Mouse (Mus musculus) lung, postnatal 25 days (tissue): ENCODE measurements around the gene 6030468B19Rik.
"Not testable (repeated sequence)": the region's sequence is repeated elsewhere in the genome, so short reads cannot be mapped to it uniquely, and the experiment has no call there.

Experiments
- DNase-seq: peaks from one replicate; pipeline ENCODE4 v3.0.0; 2022; ENCODE audit warnings: low spot score

Gene 6030468B19Rik

DNA sequence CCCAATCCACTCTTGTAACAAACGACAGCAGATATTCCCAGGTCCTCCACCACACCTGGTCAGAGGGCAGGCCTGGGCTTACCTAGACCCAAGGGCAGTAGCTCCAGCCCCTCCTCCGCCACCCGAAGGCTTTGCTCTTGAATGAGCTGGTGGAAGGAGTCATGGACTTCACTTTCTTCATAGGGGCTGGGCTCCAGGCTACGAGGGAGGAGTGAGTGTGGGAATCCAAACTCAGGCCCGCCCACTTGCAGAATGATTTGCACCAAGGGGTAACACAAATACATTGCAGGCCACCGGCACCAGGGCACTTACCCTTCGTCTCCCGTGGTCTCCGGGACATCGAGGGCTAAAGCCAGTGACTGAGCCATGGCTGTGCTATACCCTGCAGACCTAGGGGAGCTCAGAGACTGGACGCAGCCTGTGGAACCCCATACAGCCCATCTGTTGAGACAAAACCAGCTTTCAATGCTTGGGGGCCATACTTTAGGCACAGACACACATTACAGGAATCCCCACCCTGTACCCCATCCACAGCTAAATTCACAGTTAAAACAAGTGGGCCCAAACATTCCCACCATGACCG lies 18.5 kb upstream of the 6030468B19Rik start:
- no peak for DNase-seq

DNA sequence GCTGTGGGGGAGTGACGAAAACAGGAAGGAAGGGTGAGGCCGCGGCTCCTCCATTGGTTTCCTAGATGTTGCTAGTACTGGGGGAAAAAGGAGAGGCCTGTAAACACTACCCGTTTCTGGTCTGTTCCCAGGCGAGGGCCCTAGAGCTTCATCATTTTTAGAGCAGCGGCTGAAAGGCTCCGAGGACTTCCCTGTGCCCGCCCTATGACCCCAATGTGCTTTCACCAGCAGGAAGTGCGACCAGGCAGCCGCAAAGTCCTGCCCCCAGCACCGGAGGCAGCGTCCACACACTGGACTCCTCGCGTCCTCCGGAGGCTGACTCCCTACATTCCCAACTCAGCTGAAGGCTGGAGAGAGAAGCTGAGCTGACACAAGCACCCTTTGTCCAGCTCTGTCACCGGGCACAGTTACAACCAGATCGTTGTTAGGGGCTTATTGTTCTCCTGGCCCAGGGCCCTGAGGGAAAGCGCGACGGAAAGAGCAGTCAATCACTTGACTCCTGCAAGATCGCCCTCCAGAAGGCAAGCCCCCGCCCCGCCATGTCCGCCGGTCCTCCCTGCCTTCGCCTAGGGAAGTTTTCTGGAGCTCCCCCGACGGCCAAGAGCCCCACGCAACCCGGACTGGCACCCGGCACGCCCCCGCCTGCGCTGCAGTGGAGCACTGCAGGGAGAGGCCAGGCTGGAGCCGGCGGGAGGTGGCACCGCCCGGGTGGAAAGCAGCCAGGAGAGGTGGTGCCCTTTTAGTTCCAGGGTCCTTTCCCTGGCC lies 17.8 kb upstream of the 6030468B19Rik start:
- peak; percentile 90 for DNase-seq

DNA sequence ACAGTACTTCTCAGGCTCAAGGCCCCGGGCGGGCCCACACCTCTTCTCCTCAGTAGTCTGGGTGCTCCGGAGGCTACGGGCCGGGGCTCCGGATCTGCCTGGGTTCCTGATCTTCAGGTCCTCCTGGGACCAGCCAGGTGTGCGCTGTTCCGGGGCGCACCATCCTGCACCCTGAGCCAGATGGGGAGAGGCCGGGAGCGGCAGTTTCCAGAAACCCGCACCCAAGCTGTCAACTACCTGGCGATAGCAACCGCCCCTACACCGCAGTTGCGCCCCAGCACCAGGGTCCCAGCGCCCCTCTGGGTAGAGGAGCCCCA lies 17.3 kb upstream of the 6030468B19Rik start:
- DNase-seq, result no peak

DNA sequence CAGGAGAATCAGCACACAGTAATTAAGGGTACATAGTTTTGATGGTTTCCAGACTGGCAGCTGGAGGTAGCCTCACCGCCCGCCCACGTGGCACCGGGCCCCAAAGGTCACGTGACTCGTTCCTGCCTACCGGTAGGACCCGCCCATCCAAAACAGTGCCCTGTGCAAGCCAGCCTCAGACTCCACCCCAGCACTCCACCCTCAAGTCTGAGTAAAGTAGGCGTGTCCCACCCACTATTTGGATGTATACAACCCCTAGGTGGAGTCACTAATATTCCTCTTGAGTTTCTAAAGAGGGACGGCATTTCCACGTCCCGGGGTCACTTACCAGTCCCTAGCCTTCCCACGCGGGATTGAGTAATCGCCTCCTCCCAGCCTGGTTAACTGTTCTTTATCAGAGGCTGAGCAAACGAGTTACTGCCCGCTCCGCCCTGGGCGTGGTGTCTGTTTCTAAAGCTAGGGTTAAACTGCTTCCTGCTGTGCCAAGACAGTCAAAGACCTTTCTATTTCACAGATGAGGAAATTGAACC lies 16.8 kb upstream of the 6030468B19Rik start:
- peak; percentile 97 for DNase-seq

DNA sequence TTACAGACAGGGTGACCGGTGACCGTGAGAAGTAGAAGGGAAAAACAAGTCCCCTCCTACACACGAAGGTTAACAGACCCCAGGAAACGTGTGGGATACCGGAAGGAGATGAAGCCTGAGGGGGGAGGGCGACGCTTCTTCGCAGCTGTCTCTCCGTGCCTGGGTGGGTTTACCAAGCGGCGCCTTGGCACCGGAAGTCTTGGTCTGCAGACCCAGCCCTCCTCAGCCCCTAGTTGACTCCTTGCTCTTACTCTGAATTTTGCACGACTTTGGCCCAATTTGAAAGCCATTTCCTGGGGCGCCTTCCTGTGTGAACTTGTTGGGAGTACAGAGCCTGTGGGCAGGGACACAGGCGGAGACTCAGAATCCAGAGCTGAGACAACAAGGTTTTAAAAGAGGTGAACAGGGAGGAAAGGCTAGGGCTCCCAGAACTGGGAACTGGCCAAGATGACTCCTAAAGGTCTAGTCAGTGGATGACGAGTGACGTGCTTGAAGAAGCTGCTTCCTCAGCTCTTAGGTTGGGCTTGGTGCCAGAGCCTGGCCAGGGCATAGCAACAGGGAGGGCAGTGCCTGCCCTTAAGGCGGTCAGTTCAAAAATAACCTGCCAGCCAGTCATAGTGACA lies 16.1 kb upstream of the 6030468B19Rik start:
- DNase-seq, result peak; percentile 83

DNA sequence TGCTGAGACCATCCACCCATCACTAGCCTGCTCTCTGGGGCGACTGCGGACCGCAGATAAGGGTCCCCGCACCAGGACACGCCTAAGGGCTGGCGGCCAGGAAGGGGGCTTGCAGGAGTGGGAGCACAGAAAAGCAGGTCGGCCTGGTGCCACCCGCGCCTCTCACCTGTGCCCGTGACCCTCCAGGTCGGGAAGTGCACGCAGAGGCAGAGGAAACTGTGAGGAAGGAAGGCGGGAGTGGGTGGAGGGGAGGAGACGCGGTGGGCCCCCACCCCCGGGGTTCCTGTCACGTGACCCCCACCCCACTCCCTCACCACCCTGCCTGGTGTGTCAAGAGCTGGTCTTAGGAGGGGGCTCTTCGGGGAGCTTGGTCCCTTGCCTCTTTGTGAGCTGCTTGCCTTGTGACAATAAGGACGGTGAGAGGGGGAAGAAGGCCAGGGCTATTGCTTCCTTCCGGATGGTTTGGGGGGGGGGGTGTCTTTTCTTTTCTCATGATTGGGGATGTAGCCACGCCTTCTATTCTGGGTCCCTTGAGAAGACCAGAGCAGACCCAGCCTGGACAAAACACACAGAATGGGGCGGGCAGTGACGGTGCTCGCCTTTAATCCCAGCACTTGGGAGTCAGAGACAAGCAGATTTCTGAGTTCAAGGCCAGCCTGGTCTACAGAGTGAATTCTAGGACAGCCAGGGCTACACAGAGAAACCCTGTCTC lies 15.3 kb upstream of the 6030468B19Rik start, which contains the start of the genes Tmc8 and Tmc6:
Gene Tmc8 (plus strand): TSS at position 84 of the 712 bp plus-strand sequence.
Gene Tmc6 (minus strand): TSS at position 206 of the 712 bp plus-strand sequence.
- DNase-seq, result peak; percentile 59

DNA sequence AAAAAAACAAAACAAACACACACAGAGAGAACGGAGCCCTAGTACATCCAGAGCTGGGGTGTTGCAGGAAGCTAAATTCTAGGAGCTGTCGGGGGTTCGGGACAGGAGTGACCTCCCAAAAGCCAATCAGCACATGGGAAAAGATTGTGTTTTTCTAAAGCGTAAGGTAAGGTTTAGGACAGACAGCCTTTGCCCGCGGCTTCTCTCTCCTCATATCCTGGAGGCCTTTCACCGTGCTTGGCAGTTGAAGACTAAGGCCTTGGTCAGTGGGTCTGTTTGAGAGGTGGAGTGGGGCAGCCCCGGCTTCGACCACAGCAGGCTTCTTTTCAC lies 14.8 kb upstream of the 6030468B19Rik start:
- no peak for DNase-seq

DNA sequence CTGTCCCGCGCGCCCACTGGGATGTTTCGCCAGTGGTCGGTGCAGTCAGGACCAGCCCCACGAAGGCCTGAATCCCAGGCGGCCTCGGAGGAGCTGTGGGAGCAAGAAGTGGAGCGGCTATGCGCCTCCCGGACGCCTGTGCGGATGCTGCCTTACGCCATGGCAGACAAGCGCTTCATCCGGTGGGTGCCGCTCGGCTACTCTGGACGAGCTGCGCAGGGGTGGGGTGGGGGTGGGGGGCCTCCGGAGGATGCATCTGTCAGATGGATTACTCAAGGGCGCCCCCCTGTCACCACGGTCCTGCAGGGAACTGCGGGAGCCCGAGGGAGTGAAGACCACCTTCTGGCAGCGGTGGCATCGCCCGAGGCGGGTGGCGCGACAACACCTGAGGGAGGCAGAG lies 14.4 kb upstream of the 6030468B19Rik start:
- peak; percentile 73 for DNase-seq

DNA sequence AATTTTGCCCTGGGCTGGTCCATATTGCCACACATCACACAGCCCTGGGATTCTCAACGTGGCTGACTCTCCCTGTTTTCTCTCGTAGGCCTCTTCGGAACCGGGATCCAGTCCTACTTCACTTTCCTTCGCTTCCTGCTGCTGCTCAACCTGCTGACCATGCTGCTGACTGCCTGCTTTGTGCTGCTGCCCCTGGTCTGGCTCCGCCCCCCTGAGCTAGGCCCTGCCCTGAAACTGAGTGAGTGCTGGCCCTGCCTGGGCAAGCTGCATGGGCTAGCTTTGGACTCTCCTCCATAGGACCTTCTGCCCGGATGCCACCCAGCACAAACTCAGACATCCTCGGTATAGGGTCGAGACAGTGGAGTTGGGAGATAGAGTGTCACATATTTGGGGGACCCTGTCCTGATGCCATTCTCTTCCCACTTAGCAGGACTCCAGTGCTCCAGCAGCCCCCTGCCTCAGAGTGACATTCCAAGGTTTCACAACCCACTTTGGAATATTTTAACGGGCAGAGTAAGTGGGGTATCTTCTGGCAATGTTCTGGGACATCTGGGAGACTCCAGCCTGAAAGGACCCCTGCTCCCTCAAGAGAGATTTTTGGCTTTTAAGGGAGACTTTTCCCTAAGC lies 13.7 kb upstream of the 6030468B19Rik start:
- DNase-seq, result no peak

DNA sequence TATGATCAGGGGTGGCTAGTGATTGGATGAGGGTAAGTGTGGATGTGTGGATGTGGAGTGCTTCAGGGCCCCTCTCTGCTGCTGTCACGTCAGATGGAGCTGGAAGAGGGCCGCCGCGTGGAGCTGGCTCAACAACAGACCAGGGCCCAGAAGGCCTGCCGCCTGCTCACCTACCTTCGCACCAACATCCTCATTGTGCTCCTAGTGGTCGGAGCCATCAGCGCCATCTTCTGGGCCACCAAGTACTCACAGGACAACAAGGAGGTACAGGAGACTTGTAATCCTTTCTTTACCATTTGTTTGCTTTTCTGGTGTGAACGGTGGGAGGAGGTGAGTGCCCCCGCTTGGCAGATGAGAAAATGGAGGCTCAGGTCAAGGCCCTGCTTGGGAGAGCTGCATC lies 11.2 kb upstream of the 6030468B19Rik start:
- DNase-seq, result peak; percentile 74

DNA sequence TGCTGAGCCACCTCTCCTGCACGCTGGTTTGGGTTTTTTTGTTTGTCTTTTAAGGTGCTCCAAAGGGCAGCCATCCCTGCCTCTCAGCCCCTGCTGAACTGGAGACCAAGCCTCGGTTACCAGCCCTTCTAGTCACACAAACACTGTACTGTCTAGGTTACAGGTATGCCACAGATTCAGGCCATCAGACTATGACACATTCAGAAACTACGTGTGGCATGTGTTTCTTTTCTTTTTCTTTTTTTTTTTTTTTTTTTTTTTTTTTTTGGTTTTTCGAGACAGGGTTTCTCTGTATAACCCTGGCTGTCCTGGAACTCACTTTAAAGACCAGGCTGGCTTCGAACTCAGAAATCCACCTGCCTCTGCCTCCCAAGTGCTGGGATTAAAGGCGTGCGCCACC lies 9.0 kb upstream of the 6030468B19Rik start:
- DNase-seq, result not testable (repeated sequence)

DNA sequence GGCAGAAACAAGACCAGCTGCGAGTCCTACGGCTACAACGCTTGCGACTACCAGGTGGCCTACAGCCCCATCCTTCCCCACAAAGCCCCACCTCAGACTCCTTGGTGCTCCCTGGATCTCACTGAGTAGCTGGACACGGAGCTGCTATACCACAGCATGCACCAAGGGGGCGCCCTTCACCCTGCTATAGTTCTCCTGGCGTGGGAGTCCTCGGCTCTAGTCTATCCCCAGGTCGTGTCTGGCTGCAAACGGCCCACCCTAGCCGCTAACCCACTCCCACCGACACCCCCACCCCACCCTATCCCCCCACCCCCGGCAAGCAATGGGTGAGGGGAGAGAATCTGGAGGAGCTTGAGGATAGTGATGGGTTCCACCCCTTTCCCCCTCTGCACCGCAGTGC lies 7.2 kb upstream of the 6030468B19Rik start:
- DNase-seq, result peak; percentile 78

DNA sequence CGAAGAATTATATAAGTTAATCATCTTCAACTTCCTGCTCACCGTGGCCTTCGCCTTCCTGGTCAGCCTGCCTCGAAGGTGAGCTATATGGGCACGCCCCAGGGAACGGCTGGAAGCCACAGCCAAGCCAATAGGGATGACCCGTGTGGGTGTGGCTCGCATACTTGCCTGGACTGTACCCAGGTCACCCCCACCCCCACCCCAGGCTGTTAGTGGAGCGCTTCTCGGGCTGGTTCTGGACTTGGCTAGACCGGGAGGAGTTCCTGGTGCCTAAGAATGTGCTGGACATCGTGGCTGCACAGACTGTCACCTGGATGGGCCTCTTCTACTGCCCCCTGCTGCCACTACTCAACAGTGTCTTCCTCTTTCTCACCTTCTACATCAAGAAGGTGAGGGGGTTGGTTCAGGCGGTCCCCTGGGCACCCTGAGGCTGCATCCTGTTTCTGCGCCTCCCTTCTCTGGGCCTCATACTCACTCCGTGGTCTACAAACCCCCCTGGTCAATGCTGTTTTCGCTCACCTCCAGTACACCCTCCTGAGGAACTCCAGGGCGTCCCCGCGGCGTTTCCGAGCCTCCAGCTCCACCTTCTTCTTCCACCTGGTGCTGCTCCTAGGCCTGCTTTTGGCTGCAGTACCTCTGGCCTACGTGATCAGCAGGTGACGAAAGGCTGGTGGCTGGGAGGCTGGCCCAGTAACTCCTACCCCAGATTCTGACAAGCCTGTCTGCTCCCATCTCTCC lies 6.6 kb upstream of the 6030468B19Rik start:
- no peak for DNase-seq

DNA sequence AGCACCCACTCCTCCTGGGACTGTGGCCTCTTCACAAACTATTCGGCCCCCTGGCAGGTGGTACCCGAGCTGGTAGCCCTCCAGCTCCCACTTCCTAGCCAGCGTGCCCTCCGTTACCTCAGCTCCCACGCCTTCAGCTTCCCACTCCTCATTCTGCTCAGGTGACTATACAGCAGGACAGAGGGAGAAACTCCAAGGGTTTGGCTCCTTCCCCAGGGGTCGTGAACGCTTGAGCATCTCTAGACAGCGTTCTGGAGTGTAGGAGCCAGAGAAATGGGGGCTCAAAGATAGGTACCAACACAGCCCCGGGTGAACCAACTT lies 6.1 kb upstream of the 6030468B19Rik start:
- DNase-seq, result no peak

DNA sequence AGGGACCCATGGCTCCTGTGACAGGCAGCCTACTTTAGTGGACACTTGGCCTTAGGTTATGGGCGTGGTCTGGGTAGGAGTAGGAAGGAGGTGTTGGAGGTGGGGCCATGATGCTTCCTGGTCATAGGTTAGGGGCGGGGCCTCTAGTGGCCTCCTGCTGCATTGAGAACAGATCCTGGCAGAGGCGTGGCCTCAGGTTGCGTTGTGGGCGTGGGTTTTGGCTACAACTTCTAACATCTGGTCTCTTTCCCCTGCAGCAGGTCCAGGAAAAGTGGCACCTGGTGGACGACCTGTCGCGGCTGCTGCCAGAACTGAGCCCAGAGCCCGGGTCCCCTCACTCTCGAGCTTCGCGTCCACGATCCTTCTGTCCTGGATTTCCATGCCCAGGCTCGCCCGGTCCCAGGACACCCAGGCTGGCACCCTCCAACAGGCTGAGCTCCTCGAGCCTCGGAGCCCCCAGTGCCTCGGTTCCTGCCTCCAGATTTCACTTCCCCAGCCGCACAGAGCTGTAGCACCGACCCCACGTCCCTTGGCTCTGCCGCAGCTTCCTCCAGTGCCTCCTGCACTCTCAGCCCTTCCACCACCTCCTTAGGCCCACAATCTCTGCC lies 5.1 kb upstream of the 6030468B19Rik start:
- peak; percentile 91 for DNase-seq

DNA sequence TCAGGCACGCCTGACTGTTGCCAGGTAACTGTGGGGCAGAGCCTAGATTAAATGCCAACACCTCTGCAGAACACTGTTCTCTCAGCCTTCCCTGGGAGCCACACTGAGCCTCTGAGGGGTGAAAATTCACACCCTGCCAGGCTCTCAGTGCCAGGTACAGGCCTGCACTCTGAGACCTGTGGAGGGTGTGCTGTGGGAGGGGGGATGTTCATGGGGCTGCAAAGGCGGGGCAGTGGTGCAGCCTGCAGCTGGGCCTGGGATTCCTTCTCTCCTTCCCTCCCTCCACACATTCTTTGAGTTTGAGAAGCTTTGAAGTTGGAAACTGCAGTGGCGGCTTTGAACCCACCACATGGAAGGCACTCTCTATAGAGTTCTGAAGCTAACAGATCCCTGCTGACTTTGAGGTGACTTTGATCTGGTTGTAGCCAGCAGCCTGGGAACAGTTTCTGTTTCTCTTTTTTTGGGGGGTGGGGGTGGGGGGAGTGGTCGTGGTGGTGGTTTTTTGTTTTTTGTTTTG lies 3.4 kb upstream of the 6030468B19Rik start:
- DNase-seq, result no peak

DNA sequence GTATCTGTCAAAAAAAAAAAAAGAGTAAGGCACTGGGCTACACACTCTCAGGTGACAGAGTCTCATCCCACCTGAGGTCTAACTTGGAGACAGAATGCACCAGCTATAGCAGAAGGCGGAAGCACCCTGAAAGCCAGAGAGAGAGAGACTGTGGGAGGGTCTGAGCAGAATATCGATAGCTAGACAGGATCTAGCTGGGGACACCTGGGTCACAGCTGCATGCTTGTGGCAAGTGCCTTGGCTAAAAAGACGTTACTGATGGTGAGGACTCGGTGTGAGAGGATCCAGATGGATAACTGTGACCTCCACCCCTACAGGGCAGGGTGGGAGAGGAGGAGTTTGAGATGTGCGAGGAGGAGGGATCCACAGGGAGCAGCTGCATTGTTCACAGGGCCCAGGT lies 506 bp upstream of the 6030468B19Rik start:
- DNase-seq, result no peak

DNA sequence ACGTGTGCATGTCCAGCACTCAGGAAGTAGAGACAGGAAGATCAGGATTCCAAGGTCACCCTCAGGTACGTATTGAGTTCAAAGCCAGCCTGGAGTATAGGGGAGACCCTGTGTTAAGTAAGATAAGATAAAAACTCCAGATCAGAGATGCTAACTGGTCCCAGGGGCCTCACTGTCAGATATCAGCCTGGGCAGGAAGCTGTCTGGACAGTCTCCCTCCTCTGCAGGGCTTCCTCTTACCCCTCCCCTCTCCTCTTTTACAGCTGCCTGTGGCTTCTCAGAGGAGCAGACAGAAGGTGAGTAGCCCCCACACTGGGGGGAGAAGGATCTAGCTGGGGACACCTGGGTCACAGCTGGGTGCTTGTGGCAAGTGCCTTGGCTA lies 691 bp downstream of the 6030468B19Rik start:
- no peak for DNase-seq

DNA sequence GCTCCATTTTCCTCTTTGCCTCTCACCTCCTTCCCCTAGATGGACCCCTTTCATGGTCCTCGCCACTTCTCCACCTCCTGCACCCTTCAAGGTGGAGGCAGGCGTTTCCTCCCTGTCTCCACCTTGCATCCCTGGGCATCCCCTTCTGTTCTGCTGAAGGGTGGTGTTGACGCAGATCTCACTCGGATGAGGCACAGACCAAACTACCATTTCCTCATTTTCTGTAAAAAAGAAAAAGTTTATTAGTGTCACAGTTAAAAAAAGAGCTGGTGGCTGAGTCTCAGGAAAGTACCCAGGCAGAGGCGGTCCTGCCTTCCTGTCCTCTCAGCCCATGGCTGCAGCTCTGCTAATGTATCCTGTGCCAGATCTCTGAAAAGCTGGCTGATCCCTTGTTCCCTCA lies 1.7 kb downstream of the 6030468B19Rik start:
- no peak for DNase-seq

DNA sequence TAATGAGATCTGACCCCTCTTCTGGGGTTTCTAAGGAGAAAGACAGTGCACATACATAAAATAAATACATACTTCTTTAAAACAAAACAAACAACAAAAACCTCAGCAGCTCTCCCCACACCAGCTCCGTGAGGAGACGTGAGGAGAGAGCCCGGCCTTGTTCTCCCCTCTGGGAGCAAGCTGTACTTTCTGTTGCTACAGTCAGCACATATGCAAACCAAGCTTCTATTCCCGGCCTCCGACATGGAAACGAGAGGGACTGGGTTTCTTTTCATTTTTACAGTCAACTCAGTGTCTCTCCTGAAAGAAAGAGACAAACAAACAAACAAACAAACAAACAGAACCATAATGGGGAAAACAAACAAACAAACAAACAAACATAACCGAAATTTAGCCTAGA lies 2.6 kb downstream of the 6030468B19Rik start:
- DNase-seq, result no peak

DNA sequence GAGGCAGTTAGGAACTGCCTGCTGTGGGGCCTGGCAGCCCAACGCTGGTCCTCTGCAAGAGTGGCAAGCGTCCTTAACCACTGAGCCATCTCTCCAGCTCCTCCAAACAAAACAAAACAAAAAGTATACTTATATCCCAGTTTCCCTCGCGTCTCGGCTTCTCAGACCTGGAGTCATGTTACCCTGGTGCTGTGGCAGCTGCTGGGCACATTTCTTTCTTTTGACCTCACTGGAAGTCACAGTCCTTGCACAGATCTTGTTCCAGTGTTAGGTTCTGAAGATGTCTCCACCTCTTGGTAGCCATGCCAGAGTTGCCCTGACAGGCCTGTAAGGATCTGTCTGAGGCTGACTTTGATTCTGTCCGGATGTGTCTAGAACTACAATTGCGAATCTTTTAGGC lies 4.2 kb downstream of the 6030468B19Rik start:
- DNase-seq, result no peak
